Mouse (Mus musculus) kidney, embryonic 14.5 days (tissue): ENCODE measurements around the gene Nme4. TPM values are rescaled to one million over a fixed set of nuclear protein-coding genes. Genes with fewer than 3 reads are reported as not detected.

Source experiments
- ATAC-seq: fragments of 200-750 bp; cut with Nextera tagmentation; 2 replicates; pipeline ENCODE4 v1.8.0; 2017; ENCODE audit warnings: moderate number of reproducible peaks, mild to moderate bottlenecking, moderate TSS enrichment, moderate library complexity; ENCODE audit not compliant: low FRiP score, low TSS enrichment
- H3K27ac ChIP-seq: fragments of 300-500 bp; sonication (generic); 2 replicates; pipeline ENCODE4 v1.5.1; 2014; ENCODE audit warnings: low read depth, mild to moderate bottlenecking, low read length, moderate library complexity, mixed read lengths
- H3K27me3 ChIP-seq: fragments of 300-500 bp; sonication (generic); 2 replicates; pipeline ENCODE4 v1.6.1; 2014; ENCODE audit warnings: mild to moderate bottlenecking, low read length; ENCODE audit not compliant: control insufficient read depth, insufficient read depth
- H3K36me3 ChIP-seq: fragments of 300-500 bp; sonication (generic); 2 replicates; pipeline ENCODE4 v1.6.1; 2014; ENCODE audit warnings: low read length, mixed read lengths; ENCODE audit not compliant: control insufficient read depth, insufficient read depth
- H3K4me1 ChIP-seq: fragments of 300-500 bp; sonication (generic); 2 replicates; pipeline ENCODE4 v1.6.1; 2014; ENCODE audit warnings: low read length, mixed read lengths; ENCODE audit not compliant: control insufficient read depth, insufficient read depth
- H3K4me2 ChIP-seq: fragments of 300-500 bp; sonication (generic); replicated peaks from 2 replicates; pipeline ENCODE4 v1.6.1; 2014; ENCODE audit warnings: low read depth, mild to moderate bottlenecking, low read length
- H3K4me3 ChIP-seq: fragments of 300-500 bp; sonication (generic); 2 replicates; pipeline ENCODE4 v1.5.1; 2014; ENCODE audit warnings: mild to moderate bottlenecking, low read length
- H3K9ac ChIP-seq: fragments of 300-500 bp; sonication (generic); 2 replicates; pipeline ENCODE4 v1.6.1; 2014; ENCODE audit warnings: low read depth, mild to moderate bottlenecking, low read length, moderate library complexity
- H3K9me3 ChIP-seq: fragments of 300-500 bp; sonication (generic); 2 replicates; pipeline ENCODE4 v1.6.1; 2016; ENCODE audit warnings: low read length; ENCODE audit not compliant: control insufficient read depth
- WGBS: fragments of 180-500 bp; shearing (Covaris S2); extraction: QIAGEN DNeasy Blood & Tissue Kit; methylation state at CpG from one replicate; pipeline ENCODE4 v1.1.7; 2014; 5-methylcytosine and 5-hydroxymethylcytosine counted together
- polyA plus RNA-seq: library from polyadenylated mRNA; unstranded; fragments of >200 nt; fragmentation: Nextera tagmentation; extraction: Ambion mirVana; gene quantifications from 2 replicates; pipeline ENCODE4 v1.2.1, GENCODE M21; 2014

The Nme4 gene
- polyA plus RNA-seq, 1 experiment from 2014 or later = 107 TPM

DNA sequence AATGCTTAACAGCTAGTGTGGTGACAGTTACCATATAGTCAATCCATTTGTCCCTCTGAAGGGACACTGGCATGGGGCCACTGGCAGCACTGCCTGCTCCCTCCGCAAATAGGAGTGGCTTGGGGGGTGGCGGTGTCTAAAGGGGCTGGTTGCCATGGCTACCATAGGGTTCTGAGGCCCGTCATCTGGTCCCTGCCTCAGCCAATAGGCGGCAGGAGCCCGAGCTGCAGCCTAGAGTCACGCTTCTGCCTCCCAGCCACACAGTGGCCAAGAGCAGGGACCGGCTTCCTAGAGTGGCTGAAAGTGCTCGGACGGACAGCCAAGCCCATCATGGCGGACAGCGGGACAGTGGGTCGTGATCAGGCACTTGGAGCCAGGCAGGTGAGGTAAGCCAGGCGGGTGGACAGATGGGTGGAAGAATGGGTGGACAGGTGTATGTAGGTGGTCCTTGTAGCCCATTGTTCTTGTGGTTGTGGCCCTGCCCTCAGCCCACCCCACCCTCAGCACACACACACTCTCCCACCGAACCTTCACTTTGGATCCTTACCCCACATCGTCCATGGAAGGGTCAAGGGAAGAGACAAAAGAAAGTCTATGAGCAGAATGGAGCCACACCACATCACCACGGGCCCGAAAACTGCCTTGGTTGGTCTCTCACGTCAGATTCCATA, 35.8 kb upstream of the Nme4 start:
- no peak overlapping the region for H3K27ac ChIP-seq
- H3K27me3 ChIP-seq = no peaks in the 10 kb centered on the region
- no peak overlapping the region for H3K4me3 ChIP-seq
- H3K4me1 ChIP-seq = no peaks in the 10 kb centered on the region
- H3K4me2 ChIP-seq = no peak overlapping the region
- H3K36me3 ChIP-seq = peaks cover 54% of the 10 kb centered on the region
- no peak for ATAC-seq
- WGBS = 88% methylated on average over 18 of the region's 18 CpGs
- H3K9me3 ChIP-seq = no peaks in the 10 kb centered on the region
- H3K9ac ChIP-seq = no peak overlapping the region

DNA sequence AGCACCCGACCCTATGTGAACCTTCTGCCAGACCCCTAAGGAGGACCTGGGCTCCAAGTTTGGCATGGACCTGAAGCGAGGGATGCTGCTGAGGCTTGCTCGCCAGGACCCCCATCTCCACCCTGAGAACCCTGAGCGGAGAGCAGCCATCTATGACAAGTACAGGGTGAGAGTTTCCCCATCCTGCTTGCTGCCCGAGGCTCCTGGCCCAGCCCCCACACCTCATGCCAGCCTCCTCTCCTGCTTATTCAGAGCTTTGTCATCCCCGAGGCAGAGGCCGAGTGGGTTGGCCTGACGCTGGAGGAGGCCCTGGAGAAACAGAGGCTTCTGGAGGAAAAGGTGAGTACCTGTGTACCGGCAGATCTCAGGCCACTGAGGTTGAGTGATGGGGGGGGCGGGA, 29.8 kb upstream of the Nme4 start:
- Histone ChIP-seq H3K4me3 (no peak overlapping the region), H3K4me2 (no peak overlapping the region), H3K27me3 (no peaks in the 10 kb centered on the region), H3K36me3 (peaks cover 51% of the 10 kb centered on the region), H3K9me3 (no peaks in the 10 kb centered on the region), H3K27ac (no peak overlapping the region), H3K4me1 (peaks cover 9% of the 10 kb centered on the region), H3K9ac (no peak overlapping the region)
- ATAC-seq = no peak
- 92% methylated on average over 10 of the region's 10 CpGs for WGBS

DNA sequence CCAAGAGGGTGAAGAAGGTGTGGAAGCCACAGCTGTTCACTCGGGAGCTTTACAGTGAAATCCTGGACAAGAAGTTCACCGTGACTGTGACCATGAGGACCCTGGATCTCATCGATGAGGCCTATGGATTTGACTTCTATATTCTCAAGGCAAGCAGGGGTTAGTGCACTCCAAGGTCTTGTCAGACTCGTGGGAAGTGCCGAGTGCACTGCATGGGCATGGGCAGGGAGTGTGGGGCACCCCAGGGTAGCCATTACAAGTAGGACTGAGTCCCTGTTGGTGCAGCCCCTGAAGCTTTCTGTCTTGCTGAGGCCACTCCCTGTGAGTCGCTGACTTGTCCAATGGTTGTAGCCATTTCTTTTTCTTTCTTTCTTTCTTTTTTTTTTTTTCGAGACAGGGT, 29.2 kb upstream of the Nme4 start:
- Histone ChIP-seq H3K4me3 (peak overlapping the region; percentile 96), H3K9me3 (no peaks in the 10 kb centered on the region), H3K27me3 (no peaks in the 10 kb centered on the region), H3K4me2 (peak overlapping the region; percentile 88), H3K4me1 (peaks cover 9% of the 10 kb centered on the region), H3K36me3 (peaks cover 44% of the 10 kb centered on the region), H3K27ac (no peak overlapping the region), H3K9ac (peak overlapping the region; percentile 90)
- ATAC-seq = no peak
- 92% methylated on average over 7 of the region's 7 CpGs for WGBS

DNA sequence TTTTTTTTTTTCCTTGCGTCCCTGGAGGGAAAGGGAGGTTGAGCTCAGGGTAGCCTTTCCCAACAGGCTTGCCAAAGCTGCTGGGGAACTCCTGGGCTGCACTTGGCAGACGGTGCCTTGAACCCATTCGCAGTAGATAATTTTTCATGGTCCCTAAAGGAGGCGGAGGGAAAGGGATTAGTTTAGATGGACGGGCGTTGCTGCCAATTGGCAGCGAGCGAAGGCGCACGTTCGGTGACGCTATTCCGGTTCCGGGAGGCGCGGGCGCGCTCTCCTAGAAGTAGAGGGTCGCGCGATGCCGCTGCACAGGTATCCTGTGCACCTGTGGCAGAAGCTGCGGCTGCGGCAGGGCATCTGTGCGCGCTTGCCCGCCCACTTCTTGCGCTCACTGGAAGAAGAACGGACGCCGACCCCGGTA, 27.9 kb upstream of the Nme4 start, which contains the start of gene Mrpl28:
Mrpl28 (plus strand) TSS at position 234 of the 418 bp plus-strand sequence.
- Histone ChIP-seq H3K9me3 (no peaks in the 10 kb centered on the region), H3K4me1 (peaks cover 9% of the 10 kb centered on the region), H3K4me2 (peak within 1 kb of the TSS; percentile 88), H3K9ac (peak within 1 kb of the TSS; percentile 90), H3K4me3 (peak within 1 kb of the TSS; percentile 96), H3K27ac (no peak within 1 kb of the TSS), H3K36me3 (peaks cover 33% of the 10 kb centered on the region), H3K27me3 (no peaks in the 10 kb centered on the region)
- peak; percentile 90 for ATAC-seq
- WGBS = under 1% methylated on average over 32 of the region's 32 CpGs

DNA sequence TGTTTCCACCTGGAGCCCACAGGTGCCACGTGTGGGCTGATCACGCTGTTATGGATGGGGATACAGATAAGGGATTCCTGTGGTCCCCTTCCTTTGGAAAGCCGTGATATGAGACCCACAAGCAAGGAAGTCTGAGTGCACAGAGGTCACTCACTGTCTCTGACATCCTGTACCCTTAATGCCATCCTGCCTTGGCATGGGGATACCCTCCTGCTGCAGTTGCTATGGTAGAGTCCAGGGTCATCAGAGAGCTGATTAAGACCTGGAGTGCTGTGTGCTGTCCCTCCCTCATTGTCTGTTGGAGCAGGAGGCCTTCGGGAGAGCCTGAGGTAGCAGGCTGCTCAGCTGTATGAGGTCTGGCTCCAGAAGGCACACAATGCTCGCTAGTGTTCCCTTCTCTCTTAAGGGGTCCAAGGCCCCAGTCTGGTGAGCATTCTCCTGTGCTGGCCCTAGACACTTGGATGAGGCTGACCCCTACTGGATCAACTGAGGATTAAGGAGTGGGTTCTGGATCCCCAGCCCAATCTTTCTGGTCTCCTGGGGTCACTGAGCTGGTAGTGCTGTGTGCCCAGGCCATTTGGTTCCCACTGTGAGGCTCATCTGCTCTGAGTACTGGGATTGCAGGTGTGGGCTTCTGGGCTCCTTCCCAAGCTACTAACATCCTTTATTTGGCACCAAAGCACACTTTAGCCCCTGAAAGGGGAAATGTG, 27.2 kb upstream of the Nme4 start:
- Histone ChIP-seq H3K4me1 (peaks cover 9% of the 10 kb centered on the region), H3K27me3 (peaks cover 2% of the 10 kb centered on the region; the same call in 1 of the 2 replicates), H3K27ac (no peak overlapping the region), H3K36me3 (peaks cover 26% of the 10 kb centered on the region), H3K4me2 (no peak overlapping the region), H3K9ac (no peak overlapping the region), H3K9me3 (no peaks in the 10 kb centered on the region), H3K4me3 (no peak overlapping the region)
- ATAC-seq = no peak
- 61% methylated on average over 5 of the region's 5 CpGs for WGBS

DNA sequence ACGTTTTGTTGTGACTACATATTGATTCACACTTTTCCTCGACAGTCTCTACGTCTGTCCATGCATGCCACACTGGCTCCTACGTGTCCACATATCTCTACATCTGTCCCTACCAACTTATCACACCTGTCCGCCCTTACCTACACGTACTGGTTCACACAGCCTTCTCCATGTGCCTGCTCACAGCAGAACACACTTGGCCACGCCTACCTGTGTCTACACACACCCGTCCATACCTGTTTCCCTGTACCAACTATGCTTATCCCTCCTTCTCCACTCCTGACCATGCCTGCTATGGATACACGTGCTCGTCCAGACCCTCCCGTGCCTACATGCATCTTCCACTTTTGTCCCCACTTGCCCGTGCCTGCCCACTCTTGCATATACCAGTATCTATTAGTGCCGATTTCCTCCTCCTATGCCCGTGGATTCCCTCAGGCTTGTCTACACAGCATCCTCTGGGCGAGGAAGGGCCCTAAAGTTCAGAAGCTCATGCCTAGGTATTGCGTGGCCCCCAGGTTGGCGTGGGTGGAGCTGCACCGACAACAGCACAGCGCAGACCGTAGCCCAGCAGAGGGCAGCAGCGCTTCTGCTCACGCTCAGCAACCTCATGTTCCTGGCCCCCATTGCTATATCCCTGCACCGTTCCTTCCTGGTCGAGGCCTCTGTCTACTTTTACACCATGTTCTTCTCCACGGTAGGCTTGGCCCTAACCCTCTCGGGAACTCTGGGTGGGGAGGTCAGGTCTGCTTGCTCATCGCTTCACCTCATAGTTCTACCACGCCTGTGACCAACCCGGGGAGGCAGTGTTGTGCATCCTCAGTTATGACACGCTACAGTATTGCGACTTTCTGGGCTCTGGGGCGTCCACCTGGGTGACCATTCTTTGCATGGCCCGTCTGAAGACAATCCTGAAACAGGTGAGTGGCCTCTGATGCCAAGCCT, 24.6 kb upstream of the Nme4 start:
- no peaks in the 10 kb centered on the region for H3K9me3 ChIP-seq
- H3K9ac ChIP-seq = no peak overlapping the region
- no peak overlapping the region for H3K4me3 ChIP-seq
- H3K4me1 ChIP-seq = peaks cover 15% of the 10 kb centered on the region
- WGBS = 50% methylated on average over 33 of the region's 33 CpGs
- H3K27me3 ChIP-seq = peaks cover 24% of the 10 kb centered on the region
- ATAC-seq = no peak
- H3K4me2 ChIP-seq = no peak overlapping the region
- no peak overlapping the region for H3K27ac ChIP-seq
- peaks cover under 1% of the 10 kb centered on the region; the same call in 1 of the 2 replicates for H3K36me3 ChIP-seq

DNA sequence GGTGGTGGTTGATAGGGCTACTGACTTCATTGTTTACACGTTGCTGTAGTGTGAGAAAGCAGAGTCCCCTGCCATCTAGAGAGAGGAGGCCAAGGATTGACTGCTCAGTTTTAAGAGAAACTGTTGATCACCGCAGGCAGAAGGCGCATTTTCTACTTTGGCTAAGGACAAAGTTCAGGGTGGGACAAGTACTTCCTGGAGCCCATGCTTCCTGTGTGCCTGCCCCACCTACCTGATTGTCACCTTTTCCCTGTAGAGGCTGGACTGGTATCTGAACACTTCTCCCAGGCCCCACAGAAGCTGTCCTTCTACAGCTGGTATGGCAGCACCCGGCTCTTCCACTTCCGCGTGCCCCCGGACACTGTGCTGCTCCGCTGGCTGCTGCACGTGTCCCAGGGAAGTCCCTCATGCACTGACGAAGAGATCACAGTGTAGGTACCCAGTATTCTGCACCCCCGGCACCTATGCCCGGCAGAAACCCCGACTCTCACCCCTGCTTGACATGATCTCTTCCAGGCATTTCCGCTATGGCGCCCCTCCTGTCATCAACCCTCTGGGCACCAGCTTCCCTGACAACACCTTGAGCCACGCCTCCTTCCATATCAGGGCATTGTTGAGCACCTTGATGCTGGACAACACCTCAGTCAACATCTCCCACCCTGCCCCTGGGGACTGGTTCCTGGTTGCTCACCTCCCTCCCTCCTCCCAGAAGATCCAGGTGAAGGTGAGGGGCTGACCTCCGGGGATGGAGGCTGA, 21.3 kb upstream of the Nme4 start:
- Histone ChIP-seq H3K9me3 (no peaks in the 10 kb centered on the region), H3K27me3 (peaks cover 53% of the 10 kb centered on the region), H3K4me2 (no peak overlapping the region), H3K4me3 (no peak overlapping the region), H3K4me1 (peaks cover 6% of the 10 kb centered on the region; the same call in 1 of the 2 replicates), H3K36me3 (no peaks in the 10 kb centered on the region), H3K27ac (no peak overlapping the region), H3K9ac (no peak overlapping the region)
- WGBS = 85% methylated on average over 17 of the region's 17 CpGs
- ATAC-seq = no peak

DNA sequence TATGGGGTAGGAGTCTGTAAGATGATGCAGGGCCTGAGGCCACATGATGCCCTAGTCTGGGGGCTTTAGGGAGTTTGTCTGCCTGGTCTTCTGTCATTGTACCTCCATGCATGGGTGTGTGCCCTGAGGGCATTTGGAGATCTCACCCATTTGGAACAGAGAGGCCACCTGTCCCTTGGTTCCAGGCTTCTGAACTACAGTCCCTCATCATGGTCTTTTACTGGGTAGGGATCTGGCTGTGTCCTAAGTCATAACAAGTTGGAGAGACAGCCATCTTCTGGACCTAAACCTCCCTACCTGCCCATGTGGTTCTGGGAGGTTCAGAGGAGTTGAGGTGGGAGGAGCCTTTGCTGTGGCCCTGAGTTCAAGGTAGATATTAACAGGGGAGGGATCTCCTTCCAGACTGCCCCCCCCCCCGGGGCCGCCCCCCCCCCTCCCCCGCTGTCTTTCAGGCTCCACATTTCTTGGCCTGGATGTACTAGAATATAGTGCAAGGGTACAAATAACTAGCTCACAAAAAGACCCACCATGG, 20.6 kb upstream of the Nme4 start:
- Histone ChIP-seq H3K27me3 (peaks cover 60% of the 10 kb centered on the region), H3K36me3 (no peaks in the 10 kb centered on the region), H3K4me2 (no peak overlapping the region), H3K9me3 (no peaks in the 10 kb centered on the region), H3K4me1 (peaks cover 6% of the 10 kb centered on the region; the same call in 1 of the 2 replicates), H3K4me3 (no peak overlapping the region), H3K27ac (no peak overlapping the region), H3K9ac (0 out of 2 replicates have a peak overlapping the region, but pooled peaks have one; percentile 12)
- no peak for ATAC-seq
- WGBS = 72% methylated on average over 3 of the region's 3 CpGs
